Mouse (Mus musculus) cortical plate, adult 2 months (tissue): ENCODE measurements around the gene Chpf. TPM values are rescaled to one million over a fixed set of nuclear protein-coding genes. Genes with fewer than 3 reads are reported as not detected.

Experiments
- H3K27ac ChIP-seq: fragments of 200-500 bp; 2 replicates; pipeline ENCODE4 v1.5.1; 2012; ENCODE audit warnings: low read length, control low read depth, inconsistent platforms; ENCODE audit not compliant: insufficient read depth
- H3K4me1 ChIP-seq: fragments of 200-500 bp; 2 replicates; pipeline ENCODE4 v1.6.1; 2011; ENCODE audit warnings: low read length; ENCODE audit not compliant: control insufficient read depth, insufficient read depth
- H3K4me3 ChIP-seq: fragments of 200-500 bp; 2 replicates; pipeline ENCODE4 v1.5.1; 2011; ENCODE audit warnings: mild to moderate bottlenecking, low read length, control low read depth; ENCODE audit not compliant: insufficient read depth
- CTCF ChIP-seq: fragments of 200-500 bp; IDR thresholded peaks from 2 replicates; pipeline ENCODE4 v1.5.1; 2011; ENCODE audit warnings: mild to moderate bottlenecking, control low read depth, low read length; ENCODE audit not compliant: insufficient read depth; ENCODE audit errors: extremely low read depth
- POLR2A ChIP-seq: fragments of 200-500 bp; IDR thresholded peaks from 2 replicates; pipeline ENCODE4 v1.6.1; 2011; ENCODE audit warnings: mild to moderate bottlenecking, low read length, control low read depth; ENCODE audit not compliant: insufficient read depth; ENCODE audit errors: extremely low read depth
- polyA plus RNA-seq: library from polyadenylated mRNA; depleted of rRNA; stranded (reverse); fragments of >200 nt; gene quantifications from 2 replicates; pipeline ENCODE4 v1.2.3, GENCODE M21; 2012; rRNA removed

Chpf gene
- polyA plus RNA-seq, 1 experiment, result 78.0 TPM

- H3K4me3 ChIP-seq, result no peak overlapping the region
- TF ChIP-seq POLR2A (no peak), CTCF (no peak)
- 0 out of 2 replicates have a peak, but pooled peaks cover 2% of the 10 kb centered on the region for H3K4me1 ChIP-seq
- no peak overlapping the region for H3K27ac ChIP-seq
Measured at GRCm38 (mm10) chr1:75442811-75443210, 36.3 kb downstream of the Chpf start.

DNA sequence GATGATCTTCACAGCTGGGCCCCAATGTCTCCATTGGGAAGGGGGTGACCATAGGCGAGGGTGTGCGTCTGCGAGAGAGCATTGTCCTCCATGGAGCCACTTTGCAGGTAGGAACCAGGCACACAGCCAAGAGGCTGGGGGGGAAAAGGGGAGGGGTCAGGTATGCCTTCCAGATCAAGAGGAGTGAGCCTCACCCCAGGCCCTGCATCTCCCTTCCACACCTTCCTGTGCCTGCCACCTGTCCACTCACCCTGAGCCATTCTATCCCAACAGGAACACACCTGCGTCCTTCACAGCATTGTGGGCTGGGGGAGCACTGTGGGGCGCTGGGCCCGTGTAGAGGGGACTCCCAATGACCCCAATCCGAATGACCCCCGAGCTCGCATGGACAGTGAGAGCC, 36.9 kb downstream of the Chpf start:
- Histone ChIP-seq H3K4me3 (no peak overlapping the region), H3K27ac (no peak overlapping the region), H3K4me1 (0 out of 2 replicates have a peak, but pooled peaks cover 2% of the 10 kb centered on the region)
- TF ChIP-seq CTCF, result no peak
- TF ChIP-seq POLR2A, result no peak

GRCm38 (mm10) chr1:75441471-75441996, 37.6 kb downstream of the Chpf start:
- TF ChIP-seq CTCF, result no peak
- no peak for TF ChIP-seq POLR2A
- Histone ChIP-seq H3K4me3 (no peak overlapping the region), H3K27ac (no peak overlapping the region), H3K4me1 (0 out of 2 replicates have a peak, but pooled peaks cover 2% of the 10 kb centered on the region)

DNA sequence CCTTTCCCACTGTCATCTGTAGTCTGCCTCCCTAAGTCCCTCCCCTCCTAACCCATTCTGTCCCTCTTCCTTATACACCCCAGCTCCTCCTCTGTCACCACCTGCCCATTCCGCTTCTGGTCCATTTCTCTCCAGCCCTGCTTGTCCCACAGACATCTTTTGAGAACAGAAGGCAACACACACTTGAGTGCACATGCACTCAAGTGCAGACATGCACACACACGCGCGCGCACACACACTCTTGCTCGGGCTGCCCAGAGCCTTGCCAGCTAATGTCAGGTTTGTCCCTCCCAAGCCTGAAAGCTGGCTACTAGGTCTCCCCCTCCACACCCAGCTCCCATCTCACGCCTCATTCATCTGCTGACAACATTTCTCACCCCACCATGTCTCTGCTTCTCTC, 38.4 kb downstream of the Chpf start:
- Histone ChIP-seq H3K4me3 (no peak overlapping the region), H3K4me1 (0 out of 2 replicates have a peak, but pooled peaks cover 2% of the 10 kb centered on the region), H3K27ac (no peak overlapping the region)
- TF ChIP-seq POLR2A (no peak), CTCF (no peak)

DNA sequence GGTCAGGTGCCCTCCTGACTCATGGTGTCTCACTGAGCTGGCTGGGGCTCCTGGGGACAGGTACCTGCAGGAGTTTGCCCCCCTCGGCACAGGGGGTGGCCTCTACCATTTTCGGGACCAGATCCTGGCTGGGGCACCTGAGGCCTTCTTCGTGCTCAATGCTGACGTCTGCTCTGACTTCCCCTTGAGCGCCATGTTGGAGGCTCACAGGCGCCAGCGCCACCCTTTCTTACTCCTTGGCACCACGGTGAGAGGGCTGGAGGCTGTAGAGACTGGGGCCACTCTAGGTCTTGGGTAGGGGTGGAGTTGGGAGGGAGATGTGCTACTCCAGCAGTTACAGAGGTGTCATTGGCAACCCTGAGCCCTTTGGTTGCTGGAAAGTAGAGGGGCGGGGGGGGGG, 40.3 kb downstream of the Chpf start:
- Histone ChIP-seq H3K4me3 (no peak overlapping the region), H3K4me1 (no peaks in the 10 kb centered on the region), H3K27ac (no peak overlapping the region)
- no peak for TF ChIP-seq CTCF
- TF ChIP-seq POLR2A, result no peak

GRCm38 (mm10) chr1:75435475-75436328, 43.4 kb downstream of the Chpf start, which contains the start of gene Gmppa:
Gene Gmppa (plus strand): TSS chr1:75435930.
- TF ChIP-seq POLR2A, result peak; percentile 95
- no peak for TF ChIP-seq CTCF
- Histone ChIP-seq H3K4me1 (no peaks in the 10 kb centered on the region), H3K4me3 (peak within 1 kb of the TSS; percentile 87), H3K27ac (no peak within 1 kb of the TSS)

DNA sequence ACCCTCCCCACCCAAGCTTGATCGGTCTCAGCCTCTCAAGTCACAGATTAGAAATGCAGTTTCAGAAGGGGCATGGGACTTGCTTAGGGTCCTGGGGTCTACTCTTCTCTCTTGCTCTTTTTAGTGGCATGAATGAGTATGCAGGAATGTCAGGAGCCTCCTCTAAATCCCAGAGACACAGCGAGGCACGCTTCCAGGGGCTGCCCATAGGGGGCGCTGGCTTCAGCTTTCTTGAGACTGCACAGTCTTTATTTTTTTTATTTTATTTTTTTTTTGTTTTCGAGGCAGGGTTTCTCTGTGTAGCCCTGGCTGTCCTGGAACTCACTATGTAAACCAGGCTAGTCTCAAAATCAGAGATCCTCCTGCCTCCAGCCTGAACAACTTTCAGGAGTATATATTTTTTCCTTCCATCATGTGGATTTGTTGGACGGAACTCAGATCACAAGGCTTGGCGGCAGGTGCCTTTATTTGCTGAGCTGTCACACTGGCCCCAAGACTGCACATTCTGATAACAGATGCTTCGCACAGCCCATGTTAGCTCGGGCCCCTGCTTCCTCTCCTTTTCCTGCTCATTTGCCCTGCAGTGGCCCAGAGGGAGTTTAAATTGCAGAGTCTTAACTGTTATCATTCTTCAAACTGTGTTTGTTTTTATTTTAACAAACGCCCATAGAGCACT, 53.2 kb downstream of the Chpf start:
- TF ChIP-seq CTCF (peak; percentile 62), POLR2A (no peak)

More for the DNA sequence above, 53.2 kb downstream of the Chpf start:
- H3K4me1 ChIP-seq, result no peaks in the 10 kb centered on the region
- no peak overlapping the region for H3K27ac ChIP-seq
- H3K4me3 ChIP-seq, result no peak overlapping the region

Other genes starting within 250 kb of the Chpf start
- gene A630095N17Rik, start 247.2 kb downstream of the Chpf start, polyA plus RNA-seq, result not detected in 2 replicates
- gene Dnajb2, start 242.9 kb downstream of the Chpf start, polyA plus RNA-seq, result 104 and 115 TPM in 2 replicates
- 405 TPM in 2 replicates for gene Ptprn, start 214.8 kb downstream of the Chpf start, polyA plus RNA-seq
- 138 and 162 TPM in 2 replicates for gene Resp18, start 200.9 kb downstream of the Chpf start, polyA plus RNA-seq
- 73.6 and 74.4 TPM in 2 replicates for gene Dnpep, start 161.3 kb downstream of the Chpf start, polyA plus RNA-seq
- 3.0 and 3.2 TPM in 2 replicates for gene Des, start 119.0 kb downstream of the Chpf start, polyA plus RNA-seq
- 164 and 170 TPM in 2 replicates for gene Speg, start 104.0 kb downstream of the Chpf start, polyA plus RNA-seq
- 103 and 104 TPM in 2 replicates for gene Gmppa, start 43.4 kb downstream of the Chpf start, polyA plus RNA-seq
- 4.6 and 8.3 TPM in 2 replicates for gene Asic4, start 28.9 kb downstream of the Chpf start, polyA plus RNA-seq
- 103 and 108 TPM in 2 replicates for gene Tmem198, start 225 bp upstream of the Chpf start, polyA plus RNA-seq
- gene Obsl1, start 27.1 kb upstream of the Chpf start, polyA plus RNA-seq, result 32.9 and 34.5 TPM in 2 replicates
- 88.7 and 90.3 TPM in 2 replicates for gene Inha, start 27.8 kb upstream of the Chpf start, polyA plus RNA-seq
- gene Stk11ip, start 42.2 kb upstream of the Chpf start, polyA plus RNA-seq, result 36.2 and 37.8 TPM in 2 replicates
- gene Slc4a3, start 67.0 kb upstream of the Chpf start, polyA plus RNA-seq, result 121 and 131 TPM in 2 replicates